ENCODE assay signal across 13 mouse cellular contexts in genomic region chr5:23597999-23598398, GRCm38 (mm10).
DNase-seq lines count a peak whose midpoint lies in the region; ATAC-seq and TF ChIP-seq lines count a peak whose summit lies in the region.
"Had no signal": no experiment of that assay in that cellular context is flagged by ENCODE, and none has a peak within 500 bp of the region (broad histone marks: within the 10 kb centered on the region; RNA-seq: fewer than 3 reads in every experiment).

No protein-coding gene starts in this region.

- no peak overlapping the region for H3K4me2 ChIP-seq in lung, postnatal 0 days (replicated peaks; ENCODE audit: low read depth, low read length)
- H3K4me2 ChIP-seq: embryonic facial prominence, embryonic 12.5 days had no signal

- peak overlapping the region; percentile 41 for H3K27ac ChIP-seq in heart, adult 2 months
- H3K27ac ChIP-seq in lung, postnatal 0 days (ENCODE audit: low read length), result no peak overlapping the region
- H3K27ac ChIP-seq: embryonic facial prominence, embryonic 12.5 days; liver, embryonic 14.5 days had no signal

- TF ChIP-seq EP300 in heart, adult 2 months (IDR thresholded peaks at IDR 0.05; ENCODE audit: insufficient read depth, low read depth, low read length), result no peak
- TF ChIP-seq EP300 in lung, postnatal 0 days (IDR thresholded peaks at IDR 0.05), result no peak

- intact Hi-C loops in heart, adult 2 months (cut with DNase I), result no loop called here
- intact Hi-C loops in heart, postnatal 14 days (cut with DNase I), result loop anchor here (2.0 to 5.0 kb wide), 3 partner anchors 19 to 81 kb away; no protein-coding TSS in a partner anchor

- peak; percentile 17; the same call in 1 of the 2 replicates for ATAC-seq in lung, postnatal 0 days
- ATAC-seq in megakaryocyte, adult 5-6 weeks (ENCODE audit: poor library complexity, severe bottlenecking), result peak; percentile 99
- ATAC-seq: hindbrain, embryonic 16.5 days; midbrain, embryonic 16.5 days had no signal

- H3K9me3 ChIP-seq in lung, postnatal 0 days (ENCODE audit: low read length), result no peaks in the 10 kb centered on the region
- H3K9me3 ChIP-seq: embryonic facial prominence, embryonic 12.5 days had no signal

- H3K4me3 ChIP-seq in heart, adult 2 months, result no peak overlapping the region; the same call in 1 of the 2 replicates
- H3K4me3 ChIP-seq in lung, postnatal 0 days (ENCODE audit: low read depth, low read length), result no peak overlapping the region
- H3K4me3 ChIP-seq: embryonic facial prominence, embryonic 12.5 days had no signal

- no peak for TF ChIP-seq CTCF in heart, adult 2 months (IDR thresholded peaks at IDR 0.05)
- TF ChIP-seq CTCF in lung, postnatal 0 days (IDR thresholded peaks at IDR 0.05), result no peak

- WGBS in heart, adult 2 months, result 30% methylated on average over 1 of the region's 1 CpGs
- 33% methylated on average over 1 of the region's 1 CpGs for WGBS in lung, postnatal 0 days

- H3K79me2 ChIP-seq in heart, adult 2 months (replicated peaks; ENCODE audit: control insufficient read depth, insufficient read depth, low read length), result peaks cover 8% of the 10 kb centered on the region; the same call in 1 of the 2 replicates

- H3K36me3 ChIP-seq in heart, adult 2 months (ENCODE audit: control insufficient read depth, insufficient read depth, low read length), result peaks cover 7% of the 10 kb centered on the region
- no peaks in the 10 kb centered on the region for H3K36me3 ChIP-seq in lung, postnatal 0 days (ENCODE audit: insufficient read depth, low read length)

- no peak for TF ChIP-seq POLR2A in heart, adult 2 months (IDR thresholded peaks at IDR 0.05; ENCODE audit: insufficient read depth, low read depth, low read length)

- H3K27me3 ChIP-seq in heart, adult 2 months (ENCODE audit: control insufficient read depth, insufficient read depth, low read length), result no peaks in the 10 kb centered on the region
- no peaks in the 10 kb centered on the region for H3K27me3 ChIP-seq in lung, postnatal 0 days (replicated peaks; ENCODE audit: insufficient read depth, low read length)
- H3K27me3 ChIP-seq: embryonic facial prominence, embryonic 12.5 days had no signal

- peaks cover 9% of the 10 kb centered on the region for H3K4me1 ChIP-seq in heart, adult 2 months (ENCODE audit: control insufficient read depth, insufficient read depth, low read length)
- H3K4me1 ChIP-seq in lung, postnatal 0 days (ENCODE audit: insufficient read depth, low read depth, low read length), result peaks cover 5% of the 10 kb centered on the region; the same call in 1 of the 2 replicates
- H3K4me1 ChIP-seq: embryonic facial prominence, embryonic 12.5 days had no signal

- no peak overlapping the region for H3K9ac ChIP-seq in heart, adult 2 months (ENCODE audit: low read depth, low read length)
- no peak overlapping the region for H3K9ac ChIP-seq in lung, postnatal 0 days (replicated peaks; ENCODE audit: low read depth)
- H3K9ac ChIP-seq: embryonic facial prominence, embryonic 12.5 days; liver, embryonic 14.5 days had no signal

- DNase-seq in heart, adult 2 months, result no peak
- DNase-seq in heart, postnatal 14 days, result no peak
- DNase-seq in lung, postnatal 0 days (ENCODE audit: low spot score), result no peak
- no peak for DNase-seq in lung, postnatal 14 days
- DNase-seq in ZHBTc4 (ENCODE audit: low read depth, low spot score), result peak; percentile 19
- no peak for DNase-seq in ovary, postnatal 14 days (ENCODE audit: low spot score)
- DNase-seq in testis, postnatal 14 days (ENCODE audit: low spot score), result no peak
- DNase-seq: layer of hippocampus, adult 9-11 months had no signal
